Mouse (Mus musculus) heart, postnatal 36 days (tissue): ENCODE measurements around the gene Kcnf1. TPM values are rescaled to one million over a fixed set of nuclear protein-coding genes. Genes with fewer than 3 reads are reported as not detected.
"Not testable (repeated sequence)": the region's sequence is repeated elsewhere in the genome, so short reads cannot be mapped to it uniquely, and the experiment has no call there.

Experiments used
- DNase-seq, 2 experiments: peaks; one replicate each; pipeline ENCODE4 v3.0.0; 2021 to 2022
- intact Hi-C: fragments of 180-260 bp; cut with DNase I; formaldehyde crosslinking; loops from one replicate; pipeline ENCODE4 v1.15.1; 2025
- total RNA-seq, 2 experiments: library from RNA; stranded (reverse); gene quantifications; 2 replicates each; pipeline ENCODE4 v1.2.3; 2021

The Kcnf1 gene
- total RNA-seq, 2 experiments from 2014 or later = not detected

DNA sequence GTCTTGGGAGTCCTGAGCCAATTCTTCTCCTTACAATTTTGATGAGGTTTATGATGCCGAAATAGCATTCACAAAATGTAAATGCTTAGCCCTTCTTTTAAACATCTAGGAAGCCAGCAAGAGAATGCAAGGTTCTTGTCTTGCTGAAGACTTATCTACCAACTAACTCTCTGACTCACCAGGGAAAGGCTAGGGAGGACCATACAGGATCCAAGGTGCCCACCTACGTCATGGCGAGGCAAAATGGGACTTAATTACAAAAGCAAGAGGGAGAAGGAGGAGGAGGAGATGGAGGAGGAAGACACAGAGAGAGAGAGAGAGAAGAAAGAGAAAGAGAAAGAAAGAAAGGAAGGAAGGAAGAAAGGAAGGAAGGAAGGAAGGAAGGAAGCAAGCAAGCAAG, 12.7 kb downstream of the Kcnf1 start:
- no peak for DNase-seq
- intact Hi-C loops = no loop called here

DNA sequence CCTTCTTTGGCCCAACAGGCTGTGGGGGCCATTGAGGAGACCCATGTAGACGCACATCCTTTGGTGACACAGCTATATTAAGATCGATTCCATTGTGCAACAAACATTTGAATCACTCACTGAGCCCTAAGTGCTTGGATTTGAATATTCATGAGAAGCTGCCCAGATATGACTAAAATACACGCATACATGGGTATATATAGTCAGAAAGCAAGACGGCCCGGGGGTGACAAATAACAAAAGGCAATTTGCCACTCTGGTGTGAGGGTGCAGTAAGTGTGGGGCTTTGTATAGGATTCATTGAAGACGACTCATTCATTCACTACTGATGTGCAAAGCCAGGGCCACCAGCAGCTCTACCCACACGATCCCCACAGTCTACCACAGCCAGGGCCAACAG, 17.1 kb downstream of the Kcnf1 start:
- no peak for DNase-seq
- intact Hi-C loops = no loop called here

DNA sequence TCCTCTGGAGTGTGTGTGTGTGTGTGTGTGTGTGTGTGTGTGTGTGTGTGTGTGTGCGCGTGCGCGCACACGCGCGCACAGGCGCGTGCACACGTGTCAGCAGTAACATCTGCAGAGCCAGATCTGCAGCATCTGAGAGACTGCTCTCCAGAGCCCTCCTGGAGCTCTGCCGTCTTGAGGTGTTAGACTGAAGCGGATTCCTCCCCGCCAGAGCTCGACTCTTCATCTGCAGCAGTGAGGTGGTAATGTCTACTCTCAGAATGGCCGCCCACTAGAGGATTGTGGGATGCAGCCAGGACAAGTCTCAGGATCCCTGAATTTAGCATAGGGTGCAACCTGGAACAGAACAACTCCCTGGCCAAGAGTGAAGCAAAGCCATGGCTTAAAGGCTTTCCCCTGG, 19.1 kb downstream of the Kcnf1 start:
- intact Hi-C loops = no loop called here
- DNase-seq = no peak

DNA sequence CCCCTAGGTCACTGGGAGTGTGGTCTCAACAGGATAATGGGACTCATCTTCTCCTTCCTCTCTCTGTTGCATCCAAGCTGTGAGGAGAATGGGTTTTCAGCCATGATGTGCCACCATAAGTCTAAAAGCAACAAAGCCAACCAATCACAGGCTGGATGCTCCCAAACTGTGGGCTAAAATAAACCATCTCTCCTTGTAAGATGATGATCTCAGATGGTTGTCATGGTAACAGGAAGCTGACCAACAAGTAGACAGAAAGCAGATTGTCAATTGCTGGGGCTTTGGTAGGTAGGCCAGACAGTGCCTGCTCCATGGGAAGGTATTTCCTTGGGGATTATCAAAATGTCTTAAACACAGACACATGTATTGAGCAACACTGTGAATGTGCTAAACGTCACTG, 20.9 kb downstream of the Kcnf1 start:
- no peak for DNase-seq
- intact Hi-C loops = no loop called here

DNA sequence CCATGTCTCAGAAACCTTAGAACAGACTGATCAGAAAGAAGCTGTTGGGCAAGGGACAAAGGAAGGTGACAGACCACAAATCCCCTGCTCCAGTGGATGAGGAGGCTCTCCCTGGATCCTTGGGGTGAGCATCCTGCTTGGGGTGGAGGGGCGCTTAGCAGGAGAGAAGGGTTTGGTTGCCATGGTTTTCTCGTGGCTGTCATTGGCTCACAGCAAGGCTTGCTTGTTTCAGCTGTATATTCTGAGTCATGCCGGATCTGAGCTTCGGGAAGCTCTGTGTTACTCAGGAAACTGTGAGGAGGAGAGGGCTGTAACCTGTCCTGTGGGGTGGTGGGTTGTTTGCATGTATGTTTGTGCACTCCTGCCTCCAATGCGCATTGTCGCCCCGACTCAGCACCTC, 23.8 kb downstream of the Kcnf1 start:
- intact Hi-C loops = no loop called here

DNA sequence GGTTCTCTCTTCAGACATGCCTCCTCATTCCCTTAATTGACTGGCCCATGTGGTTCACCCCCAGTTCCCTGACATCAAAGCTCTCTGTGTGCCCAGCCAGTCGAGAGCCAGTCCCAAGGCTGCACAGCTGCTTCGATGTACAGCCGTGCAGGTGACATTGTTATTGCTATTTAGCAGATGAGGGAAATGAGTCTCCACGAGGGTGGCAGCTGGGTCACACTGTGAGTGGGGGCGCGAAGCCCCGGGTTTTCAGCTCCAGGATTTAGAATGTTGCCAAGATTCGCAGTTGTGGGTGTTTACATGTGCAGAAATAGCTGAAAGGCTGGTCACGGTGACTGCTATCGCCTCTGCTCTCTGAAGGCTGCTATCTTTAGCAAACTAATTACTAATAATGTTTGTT, 27.8 kb downstream of the Kcnf1 start:
- intact Hi-C loops = no loop called here
- DNase-seq = no peak

More for the DNA sequence above, 23.8 kb downstream of the Kcnf1 start:
- no peak for DNase-seq

DNA sequence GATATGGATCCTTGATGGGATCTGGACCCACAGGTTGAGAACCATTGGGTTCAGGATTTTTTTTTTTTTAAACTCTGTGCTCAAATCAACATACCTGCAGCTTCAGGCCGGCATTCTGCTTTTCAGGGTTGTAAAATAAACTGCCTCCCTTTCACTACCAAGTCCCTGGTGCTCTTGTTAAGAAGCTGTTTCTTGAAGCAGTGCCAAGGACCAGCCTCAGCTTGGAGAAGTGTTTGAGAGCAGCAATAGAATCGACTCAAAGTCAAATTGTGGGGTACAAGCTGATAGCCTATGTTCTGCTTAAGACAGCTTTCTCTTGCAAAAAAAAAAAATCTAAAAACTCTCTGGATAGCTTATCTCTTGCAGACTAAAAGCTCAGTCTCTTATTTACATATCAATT, 34.9 kb downstream of the Kcnf1 start:
- intact Hi-C loops = no loop called here
- DNase-seq = no peak

DNA sequence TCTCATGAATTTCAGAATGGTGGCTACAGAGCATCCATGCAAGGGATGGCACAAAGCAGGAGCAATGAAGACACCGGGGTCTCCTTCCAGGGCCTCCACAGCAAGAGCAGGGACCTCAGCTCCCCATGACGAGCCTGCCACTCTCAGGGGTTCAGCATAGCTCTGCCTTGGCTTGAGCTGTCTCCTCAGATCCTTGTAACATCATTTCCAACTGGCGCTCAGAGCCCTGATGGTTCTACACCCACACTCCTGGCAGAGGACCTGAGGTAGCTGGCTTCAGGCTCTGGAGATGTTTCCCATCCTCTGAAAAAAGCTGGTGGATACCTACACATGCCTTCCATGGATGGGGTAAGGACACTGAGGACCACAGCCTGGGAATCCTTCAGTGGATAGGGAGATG, 36.3 kb downstream of the Kcnf1 start:
- intact Hi-C loops = no loop called here
- no peak for DNase-seq

DNA sequence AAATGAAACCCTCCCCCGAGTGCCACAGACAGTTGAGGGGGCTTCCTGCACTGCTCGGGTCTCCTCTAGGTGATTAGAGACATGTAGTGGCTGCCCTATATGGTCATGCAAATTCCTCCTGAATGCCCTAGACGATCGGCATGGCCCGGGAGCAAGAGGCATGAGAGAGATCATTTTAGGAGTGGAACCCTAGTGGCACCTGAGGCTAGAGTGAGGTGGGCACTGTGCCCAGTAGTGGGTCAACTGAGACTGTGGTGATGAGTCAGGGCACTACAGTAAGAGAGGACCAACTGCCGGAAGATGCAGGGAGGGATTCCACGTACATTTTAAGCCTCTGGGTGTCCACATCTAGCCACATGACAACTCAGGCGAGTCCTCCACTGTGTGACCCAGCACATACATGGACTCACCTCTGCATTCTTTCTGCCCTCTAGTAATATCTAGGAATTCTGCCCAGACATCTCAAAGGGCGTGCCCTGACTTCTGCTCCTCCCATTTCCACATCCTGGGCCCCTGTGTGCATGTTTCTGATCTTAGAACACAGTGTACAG, 42.1 kb downstream of the Kcnf1 start:
- intact Hi-C loops = no loop called here
- no peak for DNase-seq

DNA sequence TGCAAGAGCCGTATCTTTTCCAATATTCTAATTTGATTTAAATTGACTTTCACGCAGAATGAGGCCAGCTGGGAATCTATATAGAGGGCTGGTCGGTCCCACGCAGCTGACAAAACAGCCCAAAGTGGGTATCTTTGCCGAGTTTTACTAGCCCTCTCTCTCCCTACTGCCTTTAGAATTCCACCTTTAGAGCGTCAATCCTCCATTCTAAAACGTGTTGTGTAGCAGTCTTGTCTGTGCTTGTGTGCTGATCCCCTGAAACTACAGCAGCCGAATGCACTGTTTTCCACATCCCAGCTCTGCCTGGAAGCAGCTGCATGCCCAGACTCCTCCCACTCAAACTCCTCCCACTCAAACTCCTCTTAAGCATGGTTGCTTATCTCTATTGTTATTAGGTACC, 44.4 kb downstream of the Kcnf1 start:
- no peak for DNase-seq
- intact Hi-C loops = no loop called here

DNA sequence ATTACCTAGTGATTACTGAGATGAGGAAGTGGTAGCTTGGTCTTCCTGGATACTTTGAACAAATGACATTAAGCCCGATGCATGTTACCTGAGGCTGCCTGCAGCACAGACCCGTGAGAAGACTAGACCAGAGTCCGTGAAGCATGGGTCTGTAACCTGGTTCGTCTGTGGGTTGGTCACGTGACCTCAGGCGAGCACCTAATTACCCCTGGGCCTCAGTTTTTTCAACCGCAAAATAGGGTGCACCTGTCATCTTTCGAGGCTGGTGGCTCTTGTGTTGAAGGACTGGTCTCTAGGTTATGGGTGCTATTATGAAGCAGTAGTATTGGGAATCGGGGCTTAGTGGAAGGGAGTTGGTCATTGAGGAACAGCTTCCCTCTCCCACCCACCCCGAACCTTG, 45.1 kb downstream of the Kcnf1 start:
- intact Hi-C loops = no loop called here
- no peak for DNase-seq

DNA sequence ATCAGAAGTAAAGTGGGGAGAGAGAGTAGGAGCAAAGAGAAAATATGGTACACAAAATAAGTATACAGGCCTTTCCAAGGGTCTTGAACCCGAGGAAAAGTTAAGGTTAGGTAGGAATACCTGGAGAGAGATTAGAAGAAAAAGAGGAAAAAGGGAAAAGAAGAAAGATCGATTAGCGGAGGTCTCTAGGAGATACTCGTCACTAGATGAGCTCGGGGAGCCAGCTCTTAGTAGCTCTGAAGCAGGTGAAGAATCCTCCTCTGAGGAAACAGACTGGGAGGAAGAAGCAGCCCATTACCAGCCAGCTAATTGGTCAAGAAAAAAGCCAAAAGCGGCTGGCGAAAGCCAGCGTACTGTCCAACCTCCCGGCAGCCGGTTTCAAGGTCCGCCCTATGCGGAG, 53.8 kb downstream of the Kcnf1 start:
- DNase-seq = peak; percentile 6 to 8
- intact Hi-C loops = not testable (repeated sequence)

Other genes starting within 250 kb of the Kcnf1 start
- 1 to 10 TPM; 4.0 to 4.9 TPM for gene Pqlc3, start 176.5 kb downstream of the Kcnf1 start, total RNA-seq
- under 1 TPM in 1 of 2 experiments, not detected in 1; 0.22 TPM for gene 2410004P03Rik, start 165.2 kb downstream of the Kcnf1 start, total RNA-seq
- gene Pdia6, start 89.7 kb upstream of the Kcnf1 start, total RNA-seq = 100 to 1,000 TPM in 1 of 2 experiments, 10 to 100 TPM in 1; 98.3 to 112 TPM
- gene Atp6v1c2, start 152.5 kb upstream of the Kcnf1 start, total RNA-seq = not detected
- 1 to 10 TPM; 6.8 to 7.8 TPM for gene Nol10, start 171.6 kb upstream of the Kcnf1 start, total RNA-seq